Mouse (Mus musculus) forebrain, embryonic 14.5 days (tissue): ENCODE results near the gene Asgr1. TPM values are rescaled to one million over a fixed set of nuclear protein-coding genes. Genes with fewer than 3 reads are reported as not detected.

Source experiments
- ATAC-seq: fragments of 200-750 bp; cut with Nextera tagmentation; 2 replicates; pipeline ENCODE4 v1.8.0; 2017; ENCODE audit warnings: mild to moderate bottlenecking, moderate library complexity
- DNase-seq: peaks from one replicate; pipeline ENCODE4 v3.0.0-alpha.2; 2015; ENCODE audit warnings: low spot score
- H3K27ac ChIP-seq: fragments of 300-500 bp; sonication (generic); 2 replicates; pipeline ENCODE4 v1.5.1; 2014; ENCODE audit warnings: low read depth, mild to moderate bottlenecking, control low read depth, low read length, moderate library complexity
- H3K27me3 ChIP-seq: fragments of 300-500 bp; sonication (generic); replicated peaks from 2 replicates; pipeline ENCODE4 v1.6.1; 2014; ENCODE audit warnings: low read length, control low read depth, mixed read lengths; ENCODE audit not compliant: control insufficient read depth, insufficient read depth
- H3K36me3 ChIP-seq: fragments of 300-500 bp; sonication (generic); 2 replicates; pipeline ENCODE4 v1.6.1; 2014; ENCODE audit warnings: low read length, control low read depth; ENCODE audit not compliant: control insufficient read depth, insufficient read depth
- H3K4me1 ChIP-seq: fragments of 300-500 bp; sonication (generic); 2 replicates; pipeline ENCODE4 v1.6.1; 2014; ENCODE audit warnings: antibody characterized with exemption, low read length, control low read depth; ENCODE audit not compliant: control insufficient read depth, insufficient read depth
- H3K4me2 ChIP-seq: fragments of 300-500 bp; sonication (generic); 2 replicates; pipeline ENCODE4 v1.6.1; 2014; ENCODE audit warnings: mild to moderate bottlenecking, control low read depth, low read length
- H3K4me3 ChIP-seq: fragments of 300-500 bp; sonication (generic); 2 replicates; pipeline ENCODE4 v1.5.1; 2014; ENCODE audit warnings: low read depth, low read length, control low read depth
- H3K9ac ChIP-seq: fragments of 300-500 bp; sonication (generic); 2 replicates; pipeline ENCODE4 v1.6.1; 2014; ENCODE audit warnings: mild to moderate bottlenecking, low read length, control low read depth, moderate library complexity
- H3K9me3 ChIP-seq: fragments of 300-500 bp; sonication (generic); replicated peaks from 2 replicates; pipeline ENCODE4 v1.6.1; 2016; ENCODE audit warnings: low read length, control low read depth, mixed read lengths; ENCODE audit not compliant: control insufficient read depth
- WGBS: fragments of 180-500 bp; shearing (Covaris S2); extraction: QIAGEN DNeasy Blood & Tissue Kit; methylation state at CpG from one replicate; pipeline ENCODE4 v1.1.7; 2014; 5-methylcytosine and 5-hydroxymethylcytosine counted together
- polyA plus RNA-seq: library from polyadenylated mRNA; unstranded; fragments of >200 nt; fragmentation: Nextera tagmentation; extraction: Ambion mirVana; gene quantifications from 2 replicates; pipeline ENCODE4 v1.2.1, GENCODE M21; 2014

Asgr1 gene
- polyA plus RNA-seq, 1 experiment from 2014 or later: 2.0 TPM

DNA sequence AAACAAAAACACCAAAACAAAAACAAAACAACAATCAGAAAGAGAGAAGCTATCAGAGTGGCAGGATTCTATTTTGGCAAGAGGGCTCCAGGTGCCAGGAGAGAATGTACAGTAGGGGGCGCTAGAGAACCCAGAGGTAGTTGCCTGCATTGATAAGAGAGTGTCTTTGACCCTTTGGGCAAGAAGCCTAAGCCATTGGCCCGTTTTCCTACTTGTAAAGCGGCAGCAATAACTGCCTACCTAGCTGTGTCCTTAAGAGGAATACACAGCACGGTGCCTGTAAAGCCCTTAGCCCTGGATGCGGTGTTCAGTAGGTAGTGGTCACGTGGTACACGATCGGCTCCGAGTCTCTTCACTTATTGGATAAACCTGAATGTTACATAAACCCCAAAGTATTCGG lies 4.1 kb upstream of the Asgr1 start:
- no peaks in the 10 kb centered on the region for H3K4me1 ChIP-seq
- 63% methylated on average over 10 of the region's 10 CpGs for WGBS
- H3K4me3 ChIP-seq: no peak overlapping the region
- DNase-seq (no peak), ATAC-seq (no peak)
- peaks cover 12% of the 10 kb centered on the region for H3K36me3 ChIP-seq
- no peaks in the 10 kb centered on the region for H3K9me3 ChIP-seq
- no peak overlapping the region for H3K27ac ChIP-seq
- H3K27me3 ChIP-seq: no peaks in the 10 kb centered on the region
- no peak overlapping the region for H3K9ac ChIP-seq
- no peak overlapping the region for H3K4me2 ChIP-seq

GRCm38 (mm10) chr11:70053156-70053555 lies 729 bp upstream of the Asgr1 start:
- Histone ChIP-seq H3K9ac (no peak overlapping the region), H3K4me2 (no peak overlapping the region), H3K4me1 (no peaks in the 10 kb centered on the region), H3K36me3 (no peaks in the 10 kb centered on the region), H3K4me3 (no peak overlapping the region), H3K27ac (no peak overlapping the region), H3K9me3 (no peaks in the 10 kb centered on the region), H3K27me3 (no peaks in the 10 kb centered on the region)
- no peak for DNase-seq
- ATAC-seq: no peak
- 65% methylated on average over 7 of the region's 7 CpGs for WGBS

DNA sequence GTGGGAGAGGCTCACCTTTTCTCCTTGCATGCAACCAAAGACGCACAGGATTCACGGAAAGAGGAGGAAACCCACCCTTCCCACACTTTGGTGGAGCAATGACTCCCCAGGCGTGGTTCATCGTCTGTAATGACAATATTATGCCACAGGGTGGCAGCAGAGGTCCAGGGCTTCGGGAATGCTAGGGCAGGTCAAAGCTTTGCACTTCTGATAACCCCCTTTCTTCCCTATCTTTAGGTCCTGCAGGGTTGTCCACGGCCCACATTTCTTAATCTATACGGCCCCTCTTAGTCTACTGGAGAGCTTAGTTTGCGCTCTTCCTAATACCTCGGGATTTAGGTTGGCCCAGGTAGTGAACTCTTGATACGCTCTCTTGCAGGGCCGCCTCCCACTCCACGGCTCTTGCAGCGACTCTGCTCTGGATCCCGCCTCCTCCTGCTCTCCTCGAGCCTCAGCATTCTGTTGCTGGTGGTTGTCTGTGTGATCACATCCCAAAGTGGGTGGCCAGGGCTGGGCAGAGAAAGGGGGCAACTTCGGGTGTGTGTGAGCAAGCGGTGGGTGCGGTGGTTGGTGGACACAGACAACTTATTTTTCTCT lies 1.8 kb downstream of the Asgr1 start:
- peak; percentile 65; the same call in 1 of the 2 replicates for ATAC-seq
- Histone ChIP-seq H3K27ac (no peak overlapping the region), H3K36me3 (no peaks in the 10 kb centered on the region), H3K9me3 (no peaks in the 10 kb centered on the region), H3K9ac (no peak overlapping the region), H3K4me1 (no peaks in the 10 kb centered on the region), H3K4me2 (0 out of 2 replicates have a peak overlapping the region, but pooled peaks have one; percentile 20), H3K27me3 (no peaks in the 10 kb centered on the region), H3K4me3 (no peak overlapping the region)
- peak; percentile 77 for DNase-seq
- WGBS: 23% methylated on average over 18 of the region's 18 CpGs

DNA sequence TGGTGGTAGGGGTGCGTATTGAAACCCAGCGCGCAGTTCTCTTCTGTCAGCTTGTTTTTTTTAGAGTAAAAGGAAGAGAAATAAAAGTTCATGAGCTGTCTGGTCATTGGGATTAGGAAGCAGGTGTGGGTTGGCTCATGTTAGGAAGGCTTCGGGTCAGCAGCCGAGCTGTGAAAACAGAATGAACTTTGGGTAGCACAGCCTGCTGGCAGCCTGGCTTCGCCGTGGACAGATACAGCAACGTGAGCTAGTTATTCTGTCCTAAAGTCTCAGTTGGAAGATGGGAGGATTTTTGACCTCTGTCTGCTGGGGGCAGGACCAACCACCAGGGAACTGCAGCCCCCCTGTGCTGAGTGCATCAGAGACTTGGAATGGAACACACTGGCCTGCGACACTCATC lies 3.9 kb downstream of the Asgr1 start:
- Histone ChIP-seq H3K27me3 (no peaks in the 10 kb centered on the region), H3K4me1 (no peaks in the 10 kb centered on the region), H3K9ac (no peak overlapping the region), H3K9me3 (no peaks in the 10 kb centered on the region), H3K4me3 (no peak overlapping the region), H3K4me2 (no peak overlapping the region), H3K36me3 (no peaks in the 10 kb centered on the region), H3K27ac (no peak overlapping the region)
- DNase-seq (no peak), ATAC-seq (no peak)
- 84% methylated on average over 9 of the region's 9 CpGs for WGBS

- Histone ChIP-seq H3K27me3 (no peaks in the 10 kb centered on the region), H3K9me3 (no peaks in the 10 kb centered on the region), H3K9ac (no peak overlapping the region), H3K4me2 (no peak overlapping the region), H3K27ac (no peak overlapping the region), H3K4me1 (no peaks in the 10 kb centered on the region), H3K4me3 (no peak overlapping the region), H3K36me3 (no peaks in the 10 kb centered on the region)
- DNase-seq (no peak), ATAC-seq (no peak)
- WGBS: 69% methylated on average over 6 of the region's 6 CpGs
Observed at GRCm38 (mm10) chr11:70059930-70060329, 6.0 kb downstream of the Asgr1 start.

GRCm38 (mm10) chr11:70063053-70063452 lies 9.2 kb downstream of the Asgr1 start:
- Histone ChIP-seq H3K9ac (no peak overlapping the region), H3K9me3 (no peaks in the 10 kb centered on the region), H3K4me3 (no peak overlapping the region), H3K27ac (no peak overlapping the region), H3K4me2 (no peak overlapping the region), H3K27me3 (no peaks in the 10 kb centered on the region), H3K36me3 (no peaks in the 10 kb centered on the region), H3K4me1 (no peaks in the 10 kb centered on the region)
- WGBS: 71% methylated on average over 3 of the region's 3 CpGs
- ATAC-seq (no peak), DNase-seq (no peak)

- WGBS: 80% methylated on average over 4 of the region's 4 CpGs
- DNase-seq: no peak
- no peak for ATAC-seq
Observed at GRCm38 (mm10) chr11:70066701-70067100, 12.8 kb downstream of the Asgr1 start.

GRCm38 (mm10) chr11:70068245-70068644 lies 14.4 kb downstream of the Asgr1 start:
- no peaks in the 10 kb centered on the region for H3K27me3 ChIP-seq
- no peak overlapping the region for H3K4me2 ChIP-seq
- no peaks in the 10 kb centered on the region for H3K9me3 ChIP-seq
- peak; percentile 55 for DNase-seq
- no peaks in the 10 kb centered on the region; the same call in 1 of the 2 replicates for H3K4me1 ChIP-seq
- H3K27ac ChIP-seq: no peak overlapping the region
- WGBS: 24% methylated on average over 3 of the region's 3 CpGs
- no peak for ATAC-seq
- H3K36me3 ChIP-seq: no peaks in the 10 kb centered on the region
- H3K9ac ChIP-seq: no peak overlapping the region
- no peak overlapping the region for H3K4me3 ChIP-seq

More at GRCm38 (mm10) chr11:70066701-70067100, 12.8 kb downstream of the Asgr1 start:
- no peak overlapping the region for H3K27ac ChIP-seq
- no peaks in the 10 kb centered on the region for H3K27me3 ChIP-seq
- no peak overlapping the region for H3K4me2 ChIP-seq
- H3K36me3 ChIP-seq: no peaks in the 10 kb centered on the region
- H3K4me3 ChIP-seq: no peak overlapping the region
- H3K4me1 ChIP-seq: no peaks in the 10 kb centered on the region; the same call in 1 of the 2 replicates
- no peak overlapping the region for H3K9ac ChIP-seq
- H3K9me3 ChIP-seq: no peaks in the 10 kb centered on the region

GRCm38 (mm10) chr11:70070057-70070456 lies 16.2 kb downstream of the Asgr1 start:
- H3K4me1 ChIP-seq: no peaks in the 10 kb centered on the region; the same call in 1 of the 2 replicates
- no peak overlapping the region for H3K27ac ChIP-seq
- H3K27me3 ChIP-seq: no peaks in the 10 kb centered on the region
- no peak overlapping the region for H3K4me3 ChIP-seq
- DNase-seq: no peak
- WGBS: 51% methylated on average over 6 of the region's 6 CpGs
- no peaks in the 10 kb centered on the region for H3K36me3 ChIP-seq
- H3K9me3 ChIP-seq: no peaks in the 10 kb centered on the region
- H3K4me2 ChIP-seq: no peak overlapping the region
- no peak overlapping the region for H3K9ac ChIP-seq
- no peak for ATAC-seq
